Mouse (Mus musculus) layer of hippocampus, adult 9-10 months (tissue): ENCODE data around the gene Cacng7.

ENCODE experiments used
- DNase-seq: peaks from one replicate; pipeline ENCODE4 v3.0.0; 2022; ENCODE audit warnings: low spot score

Gene Cacng7

GRCm38 (mm10) chr7:3345301-3345700 lies 12.5 kb downstream of the Cacng7 start:
- no peak for DNase-seq

- DNase-seq, result no peak
These were observed 14.9 kb downstream of the Cacng7 start for GRCm38 (mm10) chr7:3347366-3348287.

GRCm38 (mm10) chr7:3348326-3348725 lies 15.6 kb downstream of the Cacng7 start:
- no peak for DNase-seq

GRCm38 (mm10) chr7:3349775-3350174 lies 17.0 kb downstream of the Cacng7 start:
- no peak for DNase-seq

GRCm38 (mm10) chr7:3351536-3351935 lies 18.8 kb downstream of the Cacng7 start:
- DNase-seq, result no peak

- DNase-seq, result no peak
These were observed 22.1 kb downstream of the Cacng7 start for GRCm38 (mm10) chr7:3354850-3355249.

GRCm38 (mm10) chr7:3360678-3361077 lies 27.9 kb downstream of the Cacng7 start:
- no peak for DNase-seq

GRCm38 (mm10) chr7:3365547-3366279 lies 33.0 kb downstream of the Cacng7 start:
- no peak for DNase-seq

- no peak for DNase-seq
These were observed 34.2 kb downstream of the Cacng7 start for GRCm38 (mm10) chr7:3366705-3367516.

GRCm38 (mm10) chr7:3367569-3367968 lies 34.8 kb downstream of the Cacng7 start:
- no peak for DNase-seq

- DNase-seq, result no peak
These were observed 35.6 kb downstream of the Cacng7 start for GRCm38 (mm10) chr7:3368311-3368710.

GRCm38 (mm10) chr7:3369189-3369588 lies 36.4 kb downstream of the Cacng7 start:
- no peak for DNase-seq

GRCm38 (mm10) chr7:3370407-3370806 lies 37.7 kb downstream of the Cacng7 start:
- DNase-seq, result no peak

- no peak for DNase-seq
These were observed 39.6 kb downstream of the Cacng7 start for GRCm38 (mm10) chr7:3372376-3372775.

- no peak for DNase-seq
These were observed 41.0 kb downstream of the Cacng7 start for GRCm38 (mm10) chr7:3373754-3374153.

GRCm38 (mm10) chr7:3376831-3377230 lies 44.1 kb downstream of the Cacng7 start:
- DNase-seq, result no peak

GRCm38 (mm10) chr7:3382123-3382522 lies 49.4 kb downstream of the Cacng7 start:
- no peak for DNase-seq

GRCm38 (mm10) chr7:3384807-3385319 lies 52.1 kb downstream of the Cacng7 start:
- no peak for DNase-seq

GRCm38 (mm10) chr7:3386036-3386730 lies 53.4 kb downstream of the Cacng7 start:
- no peak for DNase-seq

GRCm38 (mm10) chr7:3387761-3388160 lies 55.0 kb downstream of the Cacng7 start:
- DNase-seq, result no peak

GRCm38 (mm10) chr7:3388885-3389284 lies 56.1 kb downstream of the Cacng7 start:
- DNase-seq, result no peak
